Mouse (Mus musculus) heart, adult 2 months (tissue): Measurements from ENCODE around the gene Uggt1.

Experiments
- CTCF ChIP-seq: fragments of 200-600 bp; IDR thresholded peaks from 2 replicates; pipeline ENCODE4 v1.8.1; 2022; ENCODE audit warnings: antibody characterized with exemption, mild to moderate bottlenecking, moderate library complexity
- EP300 ChIP-seq: fragments of 200-500 bp; IDR thresholded peaks from 2 replicates; pipeline ENCODE4 v1.6.1; 2011; ENCODE audit warnings: low read depth, low read length, control low read depth; ENCODE audit not compliant: insufficient read depth

GRCm38 (mm10) chr1:36133647-36134046, 110.9 kb downstream of the Uggt1 start:
- TF ChIP-seq CTCF: no peak
- TF ChIP-seq EP300: no peak
